Mouse (Mus musculus): Measurements from ENCODE around the gene Abca1. TPM values are rescaled to one million over a fixed set of nuclear protein-coding genes. Genes with fewer than 3 reads are reported as not detected.
A peak's percentile ranks its signal among the peaks of the same experiment; 100 is the strongest.

Abca1 gene
- polyA plus RNA-seq, 1 experiment from 2014 or later, result 3.3 TPM

GRCm38 (mm10) chr4:53015024-53015423, 144.7 kb downstream of the Abca1 start:
- H3K27me3 ChIP-seq (replicated peaks), result no peaks in the 10 kb centered on the region
- H3K9me3 ChIP-seq, result no peaks in the 10 kb centered on the region
- no peak overlapping the region for H3K4me3 ChIP-seq (replicated peaks)
- H3K4me2 ChIP-seq (replicated peaks), result no peak overlapping the region
- no peak overlapping the region for H3K9ac ChIP-seq
- H3K27ac ChIP-seq, result no peak overlapping the region
- H3K36me3 ChIP-seq, result peaks cover 20% of the 10 kb centered on the region
- 91% methylated on average over 3 of the region's 3 CpGs for WGBS
- 0 out of 2 replicates have a peak, but pooled peaks cover 3% of the 10 kb centered on the region for H3K4me1 ChIP-seq (replicated peaks)
- no peak for ATAC-seq

DNA sequence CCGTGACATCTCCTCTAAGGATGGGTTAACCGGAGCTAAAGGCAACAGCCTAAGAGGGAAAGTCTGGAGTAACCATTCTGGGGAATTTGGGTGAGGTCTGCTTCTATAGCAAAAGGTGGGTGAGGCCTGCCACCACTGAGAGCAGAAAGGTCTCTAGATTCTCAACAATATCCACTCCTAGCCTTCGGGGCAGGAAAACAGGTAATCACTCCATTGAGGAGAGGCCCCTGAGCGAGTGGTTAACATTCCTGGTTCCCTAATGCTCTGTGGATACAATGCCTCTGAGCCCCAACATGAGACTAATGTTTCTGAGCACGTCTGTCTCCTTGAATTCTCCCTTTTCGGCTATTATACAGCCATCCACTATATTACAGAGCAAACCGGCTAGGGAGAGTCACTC, 145.3 kb downstream of the Abca1 start:
- Histone ChIP-seq H3K27ac (no peak overlapping the region), H3K4me3 (replicated peaks) (no peak overlapping the region), H3K36me3 (peaks cover 20% of the 10 kb centered on the region), H3K27me3 (replicated peaks) (no peaks in the 10 kb centered on the region), H3K9me3 (no peaks in the 10 kb centered on the region), H3K9ac (no peak overlapping the region), H3K4me1 (replicated peaks) (0 out of 2 replicates have a peak, but pooled peaks cover 3% of the 10 kb centered on the region), H3K4me2 (replicated peaks) (no peak overlapping the region)
- no peak for ATAC-seq
- WGBS, result 94% methylated on average over 7 of the region's 7 CpGs

DNA sequence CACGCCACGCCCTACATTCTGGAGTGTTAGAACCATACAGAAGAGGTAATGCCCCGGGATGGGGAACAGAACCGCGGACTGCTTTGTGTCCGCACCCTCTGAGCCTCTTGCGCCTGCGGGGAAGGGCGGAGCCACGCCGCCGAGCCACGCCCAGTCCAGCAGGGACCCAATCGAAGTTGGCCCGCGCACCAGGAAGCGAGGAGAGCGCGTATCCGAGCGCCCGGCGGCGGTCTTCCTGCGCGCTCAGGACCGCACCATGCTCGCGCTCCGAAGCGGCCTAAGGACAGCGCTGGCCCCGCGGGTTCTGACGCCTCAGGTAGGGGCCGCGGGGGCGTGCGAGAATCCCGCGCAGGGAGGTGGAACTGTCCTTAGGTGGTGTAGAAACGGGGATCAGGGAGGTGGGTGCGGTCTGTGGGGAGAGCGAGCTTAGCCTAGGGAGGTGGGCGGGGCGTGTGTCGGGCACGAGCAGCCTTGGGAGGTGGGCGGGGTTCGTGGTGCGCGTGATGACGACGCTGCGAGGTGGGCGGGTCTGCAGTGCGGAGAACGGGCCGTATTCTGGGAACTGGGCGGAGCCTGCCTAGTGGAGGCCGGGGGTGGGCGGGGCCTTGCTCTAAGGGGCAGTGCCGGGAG, 147.8 kb downstream of the Abca1 start, which contains the start of gene Nipsnap3b:
TSS of gene Nipsnap3b (plus strand) at position 149 of the 630 bp plus-strand sequence.
- Histone ChIP-seq H3K27ac (peak within 1 kb of the TSS; percentile 91), H3K4me3 (replicated peaks) (peak within 1 kb of the TSS; percentile 88), H3K36me3 (peaks cover 10% of the 10 kb centered on the region), H3K4me1 (replicated peaks) (0 out of 2 replicates have a peak, but pooled peaks cover 3% of the 10 kb centered on the region), H3K9ac (peak within 1 kb of the TSS; percentile 79), H3K9me3 (no peaks in the 10 kb centered on the region), H3K4me2 (replicated peaks) (peak within 1 kb of the TSS; percentile 62), H3K27me3 (replicated peaks) (no peaks in the 10 kb centered on the region)
- ATAC-seq, result peak; percentile 98
- WGBS, result under 1% methylated on average over 63 of the region's 63 CpGs

DNA sequence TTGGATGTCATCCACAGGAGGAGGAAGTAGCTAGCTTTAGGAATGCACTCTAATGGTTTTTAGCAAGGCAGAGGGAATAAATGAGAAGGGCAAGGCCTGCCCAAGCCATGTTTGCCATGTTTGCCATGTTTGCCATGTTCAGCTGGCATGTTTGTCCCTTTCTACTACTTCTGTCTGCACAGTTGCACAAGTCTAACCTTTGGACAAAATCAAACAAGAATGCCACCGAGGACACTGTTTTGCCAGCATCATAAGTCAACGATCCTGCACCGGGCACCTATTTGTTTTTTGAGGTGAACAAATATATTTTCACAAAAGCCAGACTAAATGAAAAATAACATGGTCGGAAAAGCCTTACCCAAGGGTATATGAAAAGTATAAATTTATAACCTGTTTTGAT, 149.8 kb downstream of the Abca1 start:
- Histone ChIP-seq H3K4me2 (replicated peaks) (no peak overlapping the region), H3K9ac (no peak overlapping the region), H3K27me3 (replicated peaks) (no peaks in the 10 kb centered on the region), H3K4me1 (replicated peaks) (0 out of 2 replicates have a peak, but pooled peaks cover 3% of the 10 kb centered on the region), H3K36me3 (no peaks in the 10 kb centered on the region), H3K4me3 (replicated peaks) (no peak overlapping the region), H3K27ac (no peak overlapping the region), H3K9me3 (no peaks in the 10 kb centered on the region)
- 87% methylated on average over 4 of the region's 4 CpGs for WGBS
- ATAC-seq, result no peak

DNA sequence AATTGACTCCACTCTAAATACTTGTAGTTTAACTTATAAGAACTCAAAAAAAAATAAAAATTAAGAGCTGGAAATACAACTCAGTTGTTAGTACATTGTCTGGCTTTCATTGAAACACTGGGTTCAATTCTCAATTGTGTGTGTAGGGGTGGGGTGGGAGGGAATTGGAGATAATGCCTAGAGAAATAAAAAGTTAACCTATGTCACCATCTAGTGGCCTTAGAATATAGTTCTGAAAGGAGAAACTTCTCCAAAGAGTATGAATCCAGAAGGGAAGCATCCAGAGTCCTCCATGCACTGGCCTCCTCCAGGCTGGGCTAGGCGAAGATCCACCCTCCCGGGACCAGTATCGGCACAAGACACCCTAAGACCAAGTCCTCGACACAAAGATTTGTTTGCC, 150.5 kb downstream of the Abca1 start:
- 69% methylated on average over 4 of the region's 4 CpGs for WGBS

GRCm38 (mm10) chr4:53000154-53000553, 159.5 kb downstream of the Abca1 start:
- ATAC-seq, result no peak
- Histone ChIP-seq H3K27ac (no peak overlapping the region), H3K4me2 (replicated peaks) (no peak overlapping the region), H3K4me3 (replicated peaks) (no peak overlapping the region), H3K9me3 (no peaks in the 10 kb centered on the region), H3K27me3 (replicated peaks) (no peaks in the 10 kb centered on the region), H3K36me3 (no peaks in the 10 kb centered on the region), H3K4me1 (replicated peaks) (no peaks in the 10 kb centered on the region), H3K9ac (no peak overlapping the region)
- 77% methylated on average over 8 of the region's 8 CpGs for WGBS

More for the DNA sequence above, 150.5 kb downstream of the Abca1 start:
- no peak overlapping the region for H3K9ac ChIP-seq
- no peak overlapping the region for H3K27ac ChIP-seq
- no peak overlapping the region for H3K4me3 ChIP-seq (replicated peaks)
- no peaks in the 10 kb centered on the region for H3K9me3 ChIP-seq
- H3K4me1 ChIP-seq (replicated peaks), result 0 out of 2 replicates have a peak, but pooled peaks cover 3% of the 10 kb centered on the region
- no peak for ATAC-seq
- H3K27me3 ChIP-seq (replicated peaks), result no peaks in the 10 kb centered on the region
- H3K4me2 ChIP-seq (replicated peaks), result no peak overlapping the region
- H3K36me3 ChIP-seq, result no peaks in the 10 kb centered on the region

- no peak for ATAC-seq
- Histone ChIP-seq H3K4me1 (replicated peaks) (no peaks in the 10 kb centered on the region), H3K9me3 (no peaks in the 10 kb centered on the region), H3K27ac (no peak overlapping the region), H3K4me3 (replicated peaks) (no peak overlapping the region), H3K27me3 (replicated peaks) (no peaks in the 10 kb centered on the region), H3K36me3 (no peaks in the 10 kb centered on the region), H3K9ac (no peak overlapping the region), H3K4me2 (replicated peaks) (no peak overlapping the region)
- WGBS, result 95% methylated on average over 6 of the region's 6 CpGs
Observed at GRCm38 (mm10) chr4:52999449-52999848, 160.2 kb downstream of the Abca1 start.

- no peaks in the 10 kb centered on the region for H3K9me3 ChIP-seq
- WGBS, result 22% methylated on average over 12 of the region's 12 CpGs
- no peaks in the 10 kb centered on the region for H3K36me3 ChIP-seq
- H3K4me2 ChIP-seq (replicated peaks), result peak within 1 kb of the TSS; percentile 52
- no peaks in the 10 kb centered on the region for H3K4me1 ChIP-seq (replicated peaks)
- no peak within 1 kb of the TSS for H3K9ac ChIP-seq
- no peak within 1 kb of the TSS for H3K4me3 ChIP-seq (replicated peaks)
- H3K27me3 ChIP-seq (replicated peaks), result no peaks in the 10 kb centered on the region
- no peak for ATAC-seq
- no peak within 1 kb of the TSS for H3K27ac ChIP-seq
Observed at GRCm38 (mm10) chr4:52989248-52989647, 170.4 kb downstream of the Abca1 start, which contains the start of gene Nipsnap3a. TSS of gene Nipsnap3a (plus strand) at chr4:52989272.

- no peaks in the 10 kb centered on the region for H3K27me3 ChIP-seq (replicated peaks)
- H3K4me1 ChIP-seq (replicated peaks), result no peaks in the 10 kb centered on the region
- H3K9me3 ChIP-seq, result no peaks in the 10 kb centered on the region
- ATAC-seq, result no peak
- no peak overlapping the region for H3K27ac ChIP-seq
- no peak overlapping the region for H3K9ac ChIP-seq
- 89% methylated on average over 2 of the region's 2 CpGs for WGBS
- H3K4me3 ChIP-seq (replicated peaks), result no peak overlapping the region
- no peak overlapping the region for H3K4me2 ChIP-seq (replicated peaks)
- H3K36me3 ChIP-seq, result no peaks in the 10 kb centered on the region
Observed at GRCm38 (mm10) chr4:52986266-52986665, 173.4 kb downstream of the Abca1 start.

- Histone ChIP-seq H3K9ac (no peak overlapping the region), H3K9me3 (no peaks in the 10 kb centered on the region)
- 55% methylated on average over 2 of the region's 2 CpGs for WGBS
Observed at GRCm38 (mm10) chr4:52985216-52985615, 174.5 kb downstream of the Abca1 start.

More at GRCm38 (mm10) chr4:52985216-52985615, 174.5 kb downstream of the Abca1 start:
- no peak for ATAC-seq
- H3K27ac ChIP-seq, result no peak overlapping the region
- H3K4me3 ChIP-seq (replicated peaks), result no peak overlapping the region
- no peak overlapping the region for H3K4me2 ChIP-seq (replicated peaks)
- H3K36me3 ChIP-seq, result no peaks in the 10 kb centered on the region
- no peaks in the 10 kb centered on the region for H3K27me3 ChIP-seq (replicated peaks)
- no peaks in the 10 kb centered on the region for H3K4me1 ChIP-seq (replicated peaks)

Other genes starting within 250 kb of the Abca1 start
- not detected in 2 replicates for gene Olfr272, start 240.7 kb downstream of the Abca1 start, polyA plus RNA-seq (2015; fragmentation: Nextera tagmentation; extraction: Ambion mirVana)
- not detected in 2 replicates for gene Olfr270, start 195.3 kb downstream of the Abca1 start, polyA plus RNA-seq (2015; fragmentation: Nextera tagmentation; extraction: Ambion mirVana)
- not detected in 2 replicates for gene Nipsnap3a, start 170.6 kb downstream of the Abca1 start, polyA plus RNA-seq (2015; fragmentation: Nextera tagmentation; extraction: Ambion mirVana)
- 132 and 137 TPM in 2 replicates for gene Nipsnap3b, start 148.0 kb downstream of the Abca1 start, polyA plus RNA-seq (2015; fragmentation: Nextera tagmentation; extraction: Ambion mirVana)